Mouse (Mus musculus) B cell, adult 67 days (primary cell): Measurements from ENCODE around the gene Adad2. TPM values are rescaled to one million over a fixed set of nuclear protein-coding genes. Genes with fewer than 3 reads are reported as not detected.

Experiments
- total RNA-seq, 2 experiments: library from RNA; stranded (reverse); gene quantifications; 4 replicates each; pipeline ENCODE4 v1.2.4; 2023

Adad2 gene
- not detected for total RNA-seq

GRCm38 (mm10) chr8:119612471-119612870 lies at the start of gene Adad2:
TSS of gene Adad2 (plus strand) at chr8:119612747.

GRCm38 (mm10) chr8:119574437-119575365 lies 37.8 kb upstream of the Adad2 start, which contains the start of the genes Hsdl1 and Dnaaf1:
TSS of gene Hsdl1 (minus strand) at chr8:119575183.
TSS of gene Dnaaf1 (plus strand) at chr8:119575235.

GRCm38 (mm10) chr8:119604996-119605395 lies 7.6 kb upstream of the Adad2 start, which contains the start of gene Taf1c:
TSS of gene Taf1c (minus strand) at chr8:119605222.

DNA sequence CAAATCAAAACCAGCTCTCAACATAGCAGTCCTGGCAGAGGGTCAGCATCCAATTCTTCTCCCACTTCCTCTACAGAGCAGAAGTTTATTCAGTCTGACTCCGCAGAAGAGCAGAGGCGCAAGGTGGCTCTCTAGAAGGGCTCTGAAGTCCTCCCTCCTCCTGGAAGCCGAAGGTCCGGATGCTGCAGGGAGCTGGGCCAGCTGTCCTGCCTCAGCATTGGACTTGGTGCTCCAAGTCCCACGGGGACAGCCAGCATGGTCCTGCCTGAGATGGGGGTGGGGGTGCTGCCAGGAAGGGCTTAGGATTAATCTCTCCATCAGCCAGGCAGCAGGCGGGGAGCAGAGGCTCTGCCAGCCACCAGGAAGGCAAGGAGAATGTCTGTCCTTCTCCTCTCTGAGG lies 22.8 kb downstream of the Adad2 start, which contains the start of gene Kcng4:
Gene Kcng4 (minus strand): TSS at position 303 of the 400 bp plus-strand sequence.

Other genes starting within 250 kb of the Adad2 start
- gene Mlycd, start 217.9 kb upstream of the Adad2 start, total RNA-seq, result 10 to 100 TPM; 20.1 to 22.0 TPM
- 1 to 10 TPM; 4.6 to 7.4 TPM for gene Osgin1, start 178.6 kb upstream of the Adad2 start, total RNA-seq
- gene Necab2, start 166.0 kb upstream of the Adad2 start, total RNA-seq, result not detected
- gene Slc38a8, start 111.0 kb upstream of the Adad2 start, total RNA-seq, result 1 to 10 TPM; 1.0 to 2.3 TPM
- gene Mbtps1, start 54.0 kb upstream of the Adad2 start, total RNA-seq, result 100 to 1,000 TPM; 120 to 125 TPM
- gene Hsdl1, start 37.6 kb upstream of the Adad2 start, total RNA-seq, result 10 to 100 TPM; 44.1 to 52.3 TPM
- gene Dnaaf1, start 37.5 kb upstream of the Adad2 start, total RNA-seq, result not detected
- 10 to 100 TPM; 20.7 to 21.4 TPM for gene Taf1c, start 7.5 kb upstream of the Adad2 start, total RNA-seq
- not detected for gene Kcng4, start 22.9 kb downstream of the Adad2 start, total RNA-seq
- gene Wfdc1, start 53.6 kb downstream of the Adad2 start, total RNA-seq, result not detected
- not detected for gene Atp2c2, start 87.3 kb downstream of the Adad2 start, total RNA-seq
- 1 to 10 TPM; 3.6 to 4.6 TPM for gene Tldc1, start 165.7 kb downstream of the Adad2 start, total RNA-seq
- gene Cotl1, start 227.8 kb downstream of the Adad2 start, total RNA-seq, result 100 to 1,000 TPM; 381 to 385 TPM
- 10 to 100 TPM; 13.2 to 14.1 TPM for gene Klhl36, start 249.5 kb downstream of the Adad2 start, total RNA-seq